Mouse (Mus musculus) heart, embryonic 13.5 days (tissue): Measurements from ENCODE around the gene Cyth3. TPM values are rescaled to one million over a fixed set of nuclear protein-coding genes. Genes with fewer than 3 reads are reported as not detected.

ENCODE experiments used
- ATAC-seq: fragments of 200-750 bp; cut with Nextera tagmentation; 2 replicates; pipeline ENCODE4 v1.8.0; 2017; ENCODE audit warnings: moderate TSS enrichment; ENCODE audit not compliant: insufficient number of reproducible peaks, low FRiP score, low TSS enrichment; ENCODE audit errors: extremely low read depth
- H3K27ac ChIP-seq: fragments of 300-500 bp; sonication (generic); replicated peaks from 2 replicates; pipeline ENCODE4 v1.5.1; 2015; ENCODE audit warnings: moderate library complexity, mild to moderate bottlenecking, inconsistent platforms
- H3K27me3 ChIP-seq: fragments of 300-500 bp; sonication (generic); replicated peaks from 2 replicates; pipeline ENCODE4 v1.6.1; 2015; ENCODE audit warnings: mild to moderate bottlenecking, inconsistent platforms
- H3K36me3 ChIP-seq: fragments of 300-500 bp; sonication (generic); 2 replicates; pipeline ENCODE4 v1.6.1; 2015; ENCODE audit warnings: mild to moderate bottlenecking, inconsistent platforms
- H3K4me1 ChIP-seq: fragments of 300-500 bp; sonication (generic); 2 replicates; pipeline ENCODE4 v1.6.1; 2015; ENCODE audit warnings: inconsistent platforms
- H3K4me2 ChIP-seq: fragments of 300-500 bp; sonication (generic); 2 replicates; pipeline ENCODE4 v1.6.1; 2015; ENCODE audit warnings: inconsistent platforms, mild to moderate bottlenecking, moderate library complexity
- H3K4me3 ChIP-seq: fragments of 300-500 bp; sonication (generic); 2 replicates; pipeline ENCODE4 v1.5.1; 2015; ENCODE audit warnings: moderate library complexity, mild to moderate bottlenecking, inconsistent platforms
- H3K9ac ChIP-seq: fragments of 300-500 bp; sonication (generic); 2 replicates; pipeline ENCODE4 v1.6.1; 2015; ENCODE audit warnings: inconsistent platforms, mild to moderate bottlenecking, moderate library complexity
- H3K9me3 ChIP-seq: fragments of 300-500 bp; sonication (generic); 2 replicates; pipeline ENCODE4 v1.6.1; 2016; ENCODE audit warnings: inconsistent platforms
- WGBS: fragments of 180-500 bp; shearing (Covaris S2); methylation state at CpG from one replicate; pipeline ENCODE4 v1.1.7; 2015; ENCODE audit warnings: mixed read lengths; 5-methylcytosine and 5-hydroxymethylcytosine counted together
- polyA plus RNA-seq: library from polyadenylated mRNA; unstranded; fragments of >200 nt; fragmentation: Nextera tagmentation; extraction: Ambion mirVana; gene quantifications from 2 replicates; pipeline ENCODE4 v1.2.1, GENCODE M21; 2015

Cyth3 gene
- polyA plus RNA-seq, 1 experiment from 2014 or later = 36.8 TPM

DNA sequence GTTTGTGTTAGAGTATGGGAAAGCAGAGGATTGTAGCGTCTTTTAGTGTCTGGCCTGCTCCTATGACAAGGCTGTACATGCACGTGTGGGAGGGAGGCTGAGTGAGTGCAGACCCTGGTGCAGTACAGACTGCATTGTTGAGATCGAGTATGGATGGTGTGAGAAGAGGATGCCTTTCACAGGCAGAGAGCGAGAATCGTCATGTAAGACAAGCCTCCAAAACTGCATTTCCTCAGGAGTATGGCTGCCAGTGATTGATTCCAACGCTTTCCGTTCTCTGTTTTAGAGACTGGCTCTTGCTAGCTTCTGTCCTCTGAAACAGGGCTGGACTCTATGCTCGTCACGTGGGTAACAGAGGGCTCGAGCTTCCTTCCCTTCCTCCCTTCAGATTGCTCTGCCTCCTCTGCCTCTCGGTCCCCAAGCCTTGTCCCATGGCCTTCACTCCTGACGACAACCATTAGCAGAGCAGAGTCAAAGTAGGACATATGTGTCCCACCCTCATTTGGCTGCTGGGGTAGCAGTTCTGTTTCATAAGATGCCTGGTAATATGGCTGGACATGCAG lies 12.4 kb downstream of the Cyth3 start:
- Histone ChIP-seq H3K9ac (peak overlapping the region; percentile 33; the same call in 1 of the 2 replicates), H3K4me1 (peaks cover 86% of the 10 kb centered on the region)

DNA sequence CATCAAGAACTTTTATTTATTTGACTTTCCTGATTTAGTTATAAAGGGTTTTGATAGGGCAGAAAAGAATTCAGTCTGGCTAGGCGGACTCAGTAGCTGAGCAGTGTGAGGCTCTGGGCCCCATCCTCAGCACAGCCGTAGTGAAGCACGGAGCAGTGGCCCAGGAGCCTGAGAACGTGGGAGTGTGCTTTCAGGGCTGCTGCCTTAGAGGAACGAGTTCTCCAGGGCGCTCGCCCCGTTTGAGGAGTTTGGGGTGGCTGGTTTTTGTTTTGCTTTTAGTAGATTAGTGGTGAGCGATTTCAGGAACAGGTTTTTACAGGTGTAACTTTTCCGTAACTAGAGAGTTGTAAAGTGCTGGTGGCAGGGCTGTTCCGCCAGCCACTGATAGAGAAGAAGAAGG lies 13.1 kb downstream of the Cyth3 start:
- Histone ChIP-seq H3K9ac (peak overlapping the region; percentile 61), H3K9me3 (0 out of 2 replicates have a peak, but pooled peaks cover under 1% of the 10 kb centered on the region), H3K4me3 (no peak overlapping the region), H3K27me3 (no peaks in the 10 kb centered on the region), H3K4me1 (peaks cover 93% of the 10 kb centered on the region), H3K36me3 (no peaks in the 10 kb centered on the region), H3K27ac (peak overlapping the region; percentile 34; the same call in 1 of the 2 replicates), H3K4me2 (no peak overlapping the region)
- WGBS = 66% methylated on average over 11 of the region's 11 CpGs
- no peak for ATAC-seq

More for the DNA sequence above, 12.4 kb downstream of the Cyth3 start:
- Histone ChIP-seq H3K9me3 (peaks cover 4% of the 10 kb centered on the region; the same call in 1 of the 2 replicates), H3K4me2 (peak overlapping the region; percentile 28; the same call in 1 of the 2 replicates), H3K36me3 (no peaks in the 10 kb centered on the region), H3K27ac (peak overlapping the region; percentile 44), H3K4me3 (no peak overlapping the region), H3K27me3 (no peaks in the 10 kb centered on the region)
- peak; percentile 3; the same call in 1 of the 2 replicates for ATAC-seq
- 44% methylated on average over 12 of the region's 12 CpGs for WGBS

DNA sequence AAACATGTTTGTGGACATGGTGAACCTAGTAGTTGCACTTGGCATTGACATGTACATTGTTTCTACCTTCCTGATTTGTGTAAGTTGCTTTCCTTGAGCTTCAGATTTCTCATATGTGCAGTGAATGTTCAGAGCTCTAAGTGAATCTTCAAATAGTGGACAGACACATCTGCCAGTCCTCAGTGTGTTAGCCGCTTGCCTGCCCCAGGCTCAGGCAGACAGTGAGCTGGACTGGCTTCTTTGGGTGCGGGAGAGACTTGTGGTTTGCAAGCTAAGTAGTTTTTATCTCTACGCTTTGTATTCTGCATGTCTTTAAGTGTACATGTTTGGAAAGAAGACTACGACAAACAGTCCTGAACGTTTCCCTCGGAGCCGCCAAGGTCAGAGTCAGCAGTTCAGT lies 13.9 kb downstream of the Cyth3 start:
- Histone ChIP-seq H3K4me2 (no peak overlapping the region), H3K36me3 (no peaks in the 10 kb centered on the region), H3K4me1 (peaks cover 97% of the 10 kb centered on the region), H3K27ac (0 out of 2 replicates have a peak overlapping the region, but pooled peaks have one; percentile 21), H3K27me3 (no peaks in the 10 kb centered on the region), H3K4me3 (no peak overlapping the region), H3K9ac (no peak overlapping the region), H3K9me3 (no peaks in the 10 kb centered on the region)
- no peak for ATAC-seq
- WGBS = 68% methylated on average over 7 of the region's 7 CpGs

DNA sequence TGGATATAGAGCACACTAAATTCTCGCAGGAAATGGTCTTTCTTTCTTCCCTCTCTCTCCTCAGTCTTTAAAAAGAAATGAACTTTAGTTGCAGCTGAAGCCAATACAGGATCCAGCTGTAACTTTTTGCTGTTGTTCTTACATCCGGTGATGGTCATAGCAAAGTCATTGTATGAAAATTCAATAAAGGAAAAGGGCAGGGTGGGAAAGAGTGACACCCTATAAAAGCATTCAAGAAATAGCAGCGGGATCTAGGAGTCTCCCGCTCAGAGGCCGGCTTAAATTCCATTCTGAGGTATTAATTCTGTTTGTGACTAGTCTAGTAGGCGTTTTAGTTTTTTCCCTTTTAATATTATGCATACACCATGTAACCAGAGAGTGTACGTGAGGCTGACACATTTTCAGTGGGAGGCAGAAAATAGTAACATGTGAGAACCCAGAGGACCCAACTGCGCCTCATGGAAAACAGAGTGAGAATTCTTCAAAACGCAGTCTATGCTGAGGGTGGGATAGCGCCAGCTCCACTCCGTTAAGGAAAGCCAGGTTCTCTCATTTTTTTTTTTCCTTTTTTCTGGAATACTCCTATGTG lies 15.7 kb downstream of the Cyth3 start:
- Histone ChIP-seq H3K36me3 (no peaks in the 10 kb centered on the region), H3K27ac (peak overlapping the region; percentile 71), H3K27me3 (no peaks in the 10 kb centered on the region), H3K9ac (peak overlapping the region; percentile 19; the same call in 1 of the 2 replicates), H3K9me3 (no peaks in the 10 kb centered on the region), H3K4me3 (no peak overlapping the region), H3K4me1 (peaks cover 97% of the 10 kb centered on the region), H3K4me2 (peak overlapping the region; percentile 27)
- ATAC-seq = no peak
- WGBS = 61% methylated on average over 11 of the region's 11 CpGs

DNA sequence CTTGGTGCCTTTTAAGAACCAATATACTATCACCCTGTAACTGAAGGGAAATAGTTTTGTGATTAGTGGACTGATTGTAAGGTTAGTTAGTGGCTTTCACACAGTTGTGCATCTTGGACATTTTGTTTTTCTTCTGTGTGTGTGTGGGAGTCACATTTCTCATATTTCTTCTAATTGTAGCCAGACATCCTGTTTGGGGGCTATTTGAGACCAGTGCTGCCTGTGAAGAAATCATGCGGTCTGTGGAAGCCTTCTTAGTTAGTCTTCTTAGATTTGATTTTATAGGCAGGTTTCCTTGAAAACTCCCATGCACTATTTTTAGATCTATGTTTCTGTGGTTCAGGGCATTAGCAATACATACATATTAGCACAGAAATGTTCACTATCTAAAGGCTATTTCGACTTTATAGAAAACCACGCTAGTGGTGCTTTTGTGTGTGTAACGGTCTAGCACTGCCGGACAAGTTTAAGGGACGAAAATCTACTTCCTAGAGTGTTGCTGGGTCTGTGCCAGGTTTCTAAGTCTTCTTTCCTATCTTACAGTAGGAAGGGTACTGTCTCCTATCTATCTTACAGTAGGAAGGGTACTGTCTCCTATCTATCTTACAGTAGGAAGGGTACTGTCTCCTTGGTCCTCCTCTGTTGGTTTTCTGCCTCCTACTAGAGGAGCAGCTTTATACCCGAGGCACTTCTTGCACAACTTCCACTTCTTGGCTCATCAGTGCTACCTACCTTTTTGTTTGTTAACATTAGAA lies 16.4 kb downstream of the Cyth3 start:
- H3K27ac ChIP-seq = peak overlapping the region; percentile 71
- H3K27me3 ChIP-seq = no peaks in the 10 kb centered on the region
- no peak overlapping the region for H3K4me3 ChIP-seq
- no peaks in the 10 kb centered on the region for H3K36me3 ChIP-seq
- no peaks in the 10 kb centered on the region for H3K9me3 ChIP-seq
- ATAC-seq = no peak
- WGBS = 61% methylated on average over 7 of the region's 7 CpGs
- 0 out of 2 replicates have a peak overlapping the region, but pooled peaks have one; percentile 11 for H3K9ac ChIP-seq
- H3K4me1 ChIP-seq = peaks cover 90% of the 10 kb centered on the region
- peak overlapping the region; percentile 27; the same call in 1 of the 2 replicates for H3K4me2 ChIP-seq

DNA sequence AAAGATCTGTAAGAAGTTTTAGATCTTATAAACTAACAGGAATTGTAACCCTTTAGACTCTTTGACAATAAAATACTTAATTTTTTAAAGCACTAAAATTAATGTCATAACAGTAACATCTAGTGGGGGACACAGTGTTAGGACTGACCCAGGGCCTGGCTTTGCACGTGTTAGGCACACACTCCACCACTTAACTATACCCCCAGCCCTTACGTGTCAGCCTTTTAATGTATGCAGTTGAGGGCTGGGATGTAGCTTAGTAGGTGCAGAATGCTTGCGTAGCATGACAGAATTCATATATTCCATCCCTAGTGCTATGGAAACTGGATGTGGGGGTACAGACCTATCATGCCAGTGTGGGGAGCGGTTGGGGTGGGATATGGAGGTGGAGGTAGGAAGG lies 17.1 kb downstream of the Cyth3 start:
- Histone ChIP-seq H3K4me1 (peaks cover 83% of the 10 kb centered on the region), H3K4me3 (no peak overlapping the region), H3K27ac (no peak overlapping the region), H3K4me2 (no peak overlapping the region), H3K27me3 (no peaks in the 10 kb centered on the region), H3K36me3 (no peaks in the 10 kb centered on the region), H3K9me3 (no peaks in the 10 kb centered on the region), H3K9ac (no peak overlapping the region)
- ATAC-seq = no peak
- 87% methylated on average over 4 of the region's 4 CpGs for WGBS

DNA sequence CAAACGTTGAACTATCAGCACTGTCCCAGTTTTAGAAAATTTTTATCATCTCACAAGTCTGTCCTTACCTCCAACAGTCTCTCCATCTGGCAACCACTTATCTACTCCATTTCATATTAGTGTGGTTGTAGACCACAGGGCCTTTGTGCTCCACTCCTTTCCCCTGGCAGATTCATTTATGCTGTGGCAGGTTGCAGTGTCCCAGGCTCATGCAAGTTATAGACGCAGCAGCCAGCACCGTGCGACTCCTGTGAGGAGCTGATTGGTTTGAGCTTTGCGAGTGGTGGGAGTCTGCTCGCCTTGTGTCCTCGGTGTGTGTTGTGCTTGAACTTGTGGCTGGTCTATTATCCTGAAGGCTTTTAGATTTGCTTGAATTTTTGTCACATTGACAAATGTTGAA lies 17.6 kb downstream of the Cyth3 start:
- Histone ChIP-seq H3K9me3 (no peaks in the 10 kb centered on the region), H3K27ac (no peak overlapping the region), H3K4me2 (no peak overlapping the region), H3K4me3 (no peak overlapping the region), H3K9ac (no peak overlapping the region), H3K36me3 (no peaks in the 10 kb centered on the region), H3K4me1 (peaks cover 78% of the 10 kb centered on the region), H3K27me3 (no peaks in the 10 kb centered on the region)
- WGBS = 75% methylated on average over 7 of the region's 7 CpGs
- ATAC-seq = no peak

DNA sequence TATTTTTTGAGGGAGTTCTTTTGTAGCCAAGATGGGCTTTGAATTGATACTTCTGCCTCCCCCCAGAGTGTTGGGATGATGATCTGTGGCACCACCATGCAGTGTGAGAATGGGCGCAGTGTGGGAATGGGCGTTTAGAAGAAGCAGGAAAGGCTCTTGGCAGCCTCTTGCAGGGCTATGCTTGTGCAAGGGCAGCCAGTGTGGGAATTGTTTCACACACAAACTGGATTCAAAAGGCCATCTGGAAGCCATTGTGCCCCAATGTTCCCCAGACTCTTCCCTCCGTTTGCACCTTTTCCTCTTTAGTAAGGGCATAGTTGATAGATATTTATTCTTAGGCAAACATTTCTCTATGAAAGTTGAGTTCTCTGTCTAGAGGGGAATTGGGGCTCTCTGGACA lies 19.3 kb downstream of the Cyth3 start:
- Histone ChIP-seq H3K4me1 (peaks cover 62% of the 10 kb centered on the region), H3K36me3 (no peaks in the 10 kb centered on the region), H3K9me3 (no peaks in the 10 kb centered on the region), H3K4me3 (no peak overlapping the region), H3K9ac (no peak overlapping the region), H3K27ac (0 out of 2 replicates have a peak overlapping the region, but pooled peaks have one; percentile 22), H3K4me2 (no peak overlapping the region), H3K27me3 (no peaks in the 10 kb centered on the region)
- no peak for ATAC-seq
- WGBS = 71% methylated on average over 3 of the region's 3 CpGs

DNA sequence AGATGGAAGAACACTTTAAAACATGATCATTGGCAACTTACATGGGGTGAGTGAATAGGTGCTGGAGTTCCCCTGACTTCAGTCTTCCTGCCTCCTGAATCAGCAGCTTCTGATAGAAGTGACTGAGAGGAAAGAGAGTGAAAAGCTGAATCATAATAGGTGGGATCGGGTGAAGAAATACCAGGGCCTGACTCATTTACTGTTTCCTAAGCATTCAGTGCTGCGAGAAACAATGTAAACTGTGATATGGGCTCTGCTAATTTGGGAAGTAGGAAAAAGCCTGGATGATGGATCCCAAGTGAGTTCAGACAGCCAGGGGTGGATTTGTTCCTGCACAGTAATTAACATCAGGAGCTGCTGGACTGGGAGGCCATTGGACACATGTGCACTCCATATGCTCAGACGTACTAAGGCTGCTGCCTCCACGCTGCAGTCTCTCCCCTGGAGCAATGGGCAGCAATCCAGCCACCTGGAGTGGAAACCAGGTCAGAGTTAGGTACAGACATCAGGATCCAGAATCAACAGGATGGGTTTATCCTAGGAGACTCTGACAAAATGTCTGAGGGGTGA lies 20.1 kb downstream of the Cyth3 start:
- Histone ChIP-seq H3K27ac (peak overlapping the region; percentile 43), H3K9me3 (no peaks in the 10 kb centered on the region), H3K4me2 (no peak overlapping the region), H3K27me3 (no peaks in the 10 kb centered on the region), H3K36me3 (no peaks in the 10 kb centered on the region), H3K4me3 (no peak overlapping the region), H3K9ac (no peak overlapping the region), H3K4me1 (peaks cover 55% of the 10 kb centered on the region)
- ATAC-seq = no peak
- 53% methylated on average over 4 of the region's 4 CpGs for WGBS

DNA sequence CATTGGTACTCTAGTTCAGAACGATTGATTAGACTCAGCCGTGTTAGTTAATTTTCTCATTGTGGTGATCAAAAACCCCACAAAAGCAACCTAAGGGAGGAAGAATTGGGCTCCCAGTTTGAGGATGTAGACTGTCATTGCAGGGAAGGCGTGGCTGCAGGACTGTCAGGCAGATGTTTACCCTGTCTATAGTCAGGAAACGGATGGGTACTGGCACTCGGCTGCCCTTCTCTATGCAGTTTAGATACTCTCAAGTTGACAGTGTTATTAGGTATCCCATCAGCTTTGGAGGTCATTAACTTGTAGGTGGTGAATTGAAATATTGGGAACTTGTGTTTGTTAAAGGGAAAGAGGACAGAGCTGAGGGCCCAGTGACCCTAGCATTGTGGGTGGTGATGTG lies 23.7 kb downstream of the Cyth3 start:
- no peak overlapping the region for H3K4me3 ChIP-seq
- no peaks in the 10 kb centered on the region for H3K27me3 ChIP-seq
- H3K36me3 ChIP-seq = peaks cover 12% of the 10 kb centered on the region
- no peak overlapping the region for H3K4me2 ChIP-seq
- H3K9ac ChIP-seq = no peak overlapping the region
- 77% methylated on average over 5 of the region's 5 CpGs for WGBS
- H3K27ac ChIP-seq = no peak overlapping the region
- H3K4me1 ChIP-seq = peaks cover 24% of the 10 kb centered on the region
- H3K9me3 ChIP-seq = no peaks in the 10 kb centered on the region
- no peak for ATAC-seq

DNA sequence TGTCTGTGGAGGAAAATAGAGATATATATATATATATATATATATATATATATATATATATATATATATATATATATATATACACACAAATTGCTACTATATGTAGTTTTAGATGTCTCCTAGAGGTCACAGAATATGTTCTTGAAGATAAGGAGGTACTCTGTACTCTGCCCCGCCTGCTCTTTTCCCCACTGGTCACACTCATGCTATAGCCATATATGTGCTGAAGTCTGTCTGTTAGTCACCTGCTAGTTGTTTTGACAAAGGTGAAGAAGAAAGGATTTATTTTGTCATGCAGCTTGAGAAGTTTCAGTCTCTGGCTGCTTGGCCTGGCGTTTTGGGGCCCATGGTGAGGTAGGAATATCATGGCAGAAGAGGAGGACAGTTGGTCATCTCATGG lies 25.2 kb downstream of the Cyth3 start:
- H3K4me2 ChIP-seq = no peak overlapping the region
- no peak overlapping the region for H3K4me3 ChIP-seq
- ATAC-seq = no peak
- no peak overlapping the region for H3K9ac ChIP-seq
- peaks cover 12% of the 10 kb centered on the region for H3K36me3 ChIP-seq
- H3K27me3 ChIP-seq = no peaks in the 10 kb centered on the region
- H3K9me3 ChIP-seq = no peaks in the 10 kb centered on the region
- H3K27ac ChIP-seq = no peak overlapping the region
- peaks cover 21% of the 10 kb centered on the region for H3K4me1 ChIP-seq
- WGBS = 79% methylated on average over 2 of the region's 2 CpGs
